Mouse (Mus musculus) liver, adult 2 months (tissue): Measurements from ENCODE around the gene Folr2. TPM values are rescaled to one million over a fixed set of nuclear protein-coding genes. Genes with fewer than 3 reads are reported as not detected.

Experiments
- DNase-seq: peaks from one replicate; pipeline ENCODE4 v3.0.0-alpha.2; 2011; ENCODE audit warnings: low read depth, low spot score; ENCODE audit errors: extremely low read depth
- H3K27ac ChIP-seq: fragments of 200-500 bp; replicated peaks from 2 replicates; pipeline ENCODE4 v1.5.1; 2012; ENCODE audit warnings: low read depth, mild to moderate bottlenecking, control low read depth, inconsistent platforms, low read length; ENCODE audit not compliant: insufficient read depth
- H3K27me3 ChIP-seq: fragments of 200-500 bp; 2 replicates; pipeline ENCODE4 v1.6.1; 2012; ENCODE audit warnings: mild to moderate bottlenecking, moderate library complexity, low read length, inconsistent platforms; ENCODE audit not compliant: control insufficient read depth, insufficient read depth
- H3K36me3 ChIP-seq: fragments of 200-500 bp; 2 replicates; pipeline ENCODE4 v1.6.1; 2012; ENCODE audit warnings: low read length, inconsistent platforms; ENCODE audit not compliant: control insufficient read depth, insufficient read depth
- H3K4me1 ChIP-seq: fragments of 200-500 bp; 2 replicates; pipeline ENCODE4 v1.6.1; 2011; ENCODE audit warnings: low read length; ENCODE audit not compliant: control insufficient read depth, insufficient read depth
- H3K4me3 ChIP-seq: fragments of 200-500 bp; 2 replicates; pipeline ENCODE4 v1.5.1; 2011; ENCODE audit warnings: low read depth, mild to moderate bottlenecking, control low read depth, low read length, moderate library complexity; ENCODE audit not compliant: insufficient read depth
- H3K79me2 ChIP-seq: fragments of 200-500 bp; 2 replicates; pipeline ENCODE4 v1.6.1; 2012; ENCODE audit warnings: inconsistent platforms, mild to moderate bottlenecking, low read length, moderate library complexity; ENCODE audit not compliant: control insufficient read depth, insufficient read depth
- H3K9ac ChIP-seq: fragments of 200-500 bp; 2 replicates; pipeline ENCODE4 v1.6.1; 2012; ENCODE audit warnings: low read depth, mild to moderate bottlenecking, control low read depth, inconsistent platforms, low read length
- CTCF ChIP-seq: fragments of 200-500 bp; IDR thresholded peaks from 2 replicates; pipeline ENCODE4 v1.5.1; 2011; ENCODE audit warnings: low read depth, low read length, control low read depth
- POLR2A ChIP-seq: fragments of 200-500 bp; IDR thresholded peaks from 2 replicates; pipeline ENCODE4 v1.6.1; 2011; ENCODE audit warnings: low read length, control low read depth; ENCODE audit not compliant: insufficient read depth; ENCODE audit errors: extremely low read depth
- WGBS: fragments of 180-500 bp; shearing (Covaris S2); methylation state at CpG from one replicate; pipeline ENCODE4 v1.1.7; 2018; 5-methylcytosine and 5-hydroxymethylcytosine counted together
- polyA plus RNA-seq: library from polyadenylated mRNA; depleted of rRNA; stranded (reverse); fragments of >200 nt; gene quantifications from 2 replicates; pipeline ENCODE4 v1.2.3, GENCODE M21; 2012
- total RNA-seq: library from RNA; depleted of rRNA; stranded (reverse); fragments of >200 nt; gene quantifications from 2 replicates; pipeline ENCODE4 v1.2.3, GENCODE M21; 2014

The Folr2 gene
- total and polyA plus RNA-seq, 2 experiments = 23.1 to 37.4 TPM

GRCm38 (mm10) chr7:101870629-101871028, 13.6 kb upstream of the Folr2 start, which contains the start of gene Folr1:
Gene Folr1, minus strand, starts transcription at chr7:101870788.
- peak within 1 kb of the TSS; percentile 54 for H3K27ac ChIP-seq
- H3K36me3 ChIP-seq = no peaks in the 10 kb centered on the region
- H3K79me2 ChIP-seq = no peaks in the 10 kb centered on the region
- peak within 1 kb of the TSS; percentile 3 for H3K4me3 ChIP-seq
- TF ChIP-seq POLR2A = no peak
- TF ChIP-seq CTCF = no peak
- DNase-seq = no peak
- H3K27me3 ChIP-seq = no peaks in the 10 kb centered on the region
- peak within 1 kb of the TSS; percentile 29 for H3K9ac ChIP-seq
- WGBS = 61% methylated on average over 2 of the region's 2 CpGs
- no peaks in the 10 kb centered on the region for H3K4me1 ChIP-seq

- Histone ChIP-seq H3K36me3 (no peaks in the 10 kb centered on the region), H3K4me3 (no peak overlapping the region), H3K79me2 (no peaks in the 10 kb centered on the region), H3K4me1 (no peaks in the 10 kb centered on the region), H3K27ac (no peak overlapping the region), H3K9ac (no peak overlapping the region), H3K27me3 (no peaks in the 10 kb centered on the region)
- DNase-seq = no peak
- TF ChIP-seq CTCF (no peak), POLR2A (no peak)
- WGBS = 87% methylated on average over 7 of the region's 7 CpGs
These were observed 12.1 kb upstream of the Folr2 start for GRCm38 (mm10) chr7:101869163-101869500.

GRCm38 (mm10) chr7:101868241-101869162, 11.5 kb upstream of the Folr2 start:
- Histone ChIP-seq H3K9ac (no peak overlapping the region), H3K27ac (no peak overlapping the region), H3K79me2 (no peaks in the 10 kb centered on the region), H3K36me3 (no peaks in the 10 kb centered on the region), H3K4me1 (no peaks in the 10 kb centered on the region), H3K4me3 (no peak overlapping the region), H3K27me3 (no peaks in the 10 kb centered on the region)
- DNase-seq = no peak
- no peak for TF ChIP-seq POLR2A
- TF ChIP-seq CTCF = no peak
- 79% methylated on average over 13 of the region's 13 CpGs for WGBS

GRCm38 (mm10) chr7:101867482-101867881, 10.5 kb upstream of the Folr2 start:
- no peak overlapping the region for H3K9ac ChIP-seq
- no peak overlapping the region for H3K27ac ChIP-seq
- WGBS = 94% methylated on average over 4 of the region's 4 CpGs
- H3K79me2 ChIP-seq = no peaks in the 10 kb centered on the region
- DNase-seq = no peak
- TF ChIP-seq POLR2A (no peak), CTCF (no peak)
- H3K36me3 ChIP-seq = no peaks in the 10 kb centered on the region
- H3K4me1 ChIP-seq = no peaks in the 10 kb centered on the region
- H3K4me3 ChIP-seq = no peak overlapping the region
- H3K27me3 ChIP-seq = no peaks in the 10 kb centered on the region

- Histone ChIP-seq H3K27me3 (no peaks in the 10 kb centered on the region), H3K36me3 (no peaks in the 10 kb centered on the region), H3K27ac (no peak overlapping the region), H3K4me1 (no peaks in the 10 kb centered on the region), H3K4me3 (no peak overlapping the region), H3K9ac (no peak overlapping the region), H3K79me2 (no peaks in the 10 kb centered on the region)
- TF ChIP-seq CTCF (no peak), POLR2A (no peak)
- DNase-seq = no peak
- WGBS = 90% methylated on average over 11 of the region's 11 CpGs
These were observed 9.7 kb upstream of the Folr2 start for GRCm38 (mm10) chr7:101866491-101867265.

- H3K36me3 ChIP-seq = no peaks in the 10 kb centered on the region
- DNase-seq = no peak
- H3K27ac ChIP-seq = no peak within 1 kb of the TSS
- no peaks in the 10 kb centered on the region for H3K27me3 ChIP-seq
- 79% methylated on average over 3 of the region's 3 CpGs for WGBS
- H3K79me2 ChIP-seq = no peaks in the 10 kb centered on the region
- no peak within 1 kb of the TSS for H3K9ac ChIP-seq
- H3K4me1 ChIP-seq = no peaks in the 10 kb centered on the region
- no peak within 1 kb of the TSS for H3K4me3 ChIP-seq
- no peak for TF ChIP-seq POLR2A
- no peak for TF ChIP-seq CTCF
These were observed 6.4 kb upstream of the Folr2 start, which contains the start of gene Anapc15 for GRCm38 (mm10) chr7:101863415-101863814. Gene Anapc15, plus strand, starts transcription at chr7:101863715.
